Mouse (Mus musculus) G1E (cell line): ENCODE measurements around the gene Phactr3. TPM values are rescaled to one million over a fixed set of nuclear protein-coding genes. Genes with fewer than 3 reads are reported as not detected.

ENCODE experiments used
- ATAC-seq: 2 replicates; pipeline ENCODE4 v1.8.0; 2016; ENCODE audit warnings: mild to moderate bottlenecking; ENCODE audit not compliant: insufficient number of reproducible peaks, poor library complexity, low FRiP score, severe bottlenecking; ENCODE audit errors: extremely low read depth
- DNase-seq: peaks from one replicate; pipeline ENCODE4 v3.0.0; 2012; ENCODE audit warnings: low spot score
- H3K27me3 ChIP-seq: 2 replicates; pipeline ENCODE4 v1.6.1; 2012; ENCODE audit warnings: mild to moderate bottlenecking, low read length, inconsistent platforms; ENCODE audit not compliant: insufficient read depth
- H3K36me3 ChIP-seq: replicated peaks from 2 replicates; pipeline ENCODE3; 2012; ENCODE audit warnings: mild to moderate bottlenecking, inconsistent platforms
- H3K4me1 ChIP-seq: 2 replicates; pipeline ENCODE4 v1.6.1; 2012; ENCODE audit warnings: low read depth, low read length, inconsistent platforms, mixed read lengths; ENCODE audit not compliant: insufficient read depth
- H3K4me3 ChIP-seq: 2 replicates; pipeline ENCODE4 v1.5.1; 2012; ENCODE audit warnings: low read depth, mild to moderate bottlenecking, inconsistent platforms, low read length, moderate library complexity, mixed read lengths
- H3K9me3 ChIP-seq: replicated peaks from 2 replicates; pipeline ENCODE4 v1.6.1; 2012; ENCODE audit warnings: inconsistent platforms
- CTCF ChIP-seq: IDR thresholded peaks from 2 replicates; pipeline ENCODE4 v1.5.1; 2012; ENCODE audit warnings: low read depth, low read length, inconsistent platforms, mixed read lengths
- GATA1 ChIP-seq: IDR thresholded peaks from 2 replicates; pipeline ENCODE4 v1.6.1; 2012; ENCODE audit warnings: borderline replicate concordance, low read length, inconsistent platforms, mixed read lengths
- GATA2 ChIP-seq: IDR thresholded peaks from 2 replicates; pipeline ENCODE4 v1.6.1; 2012; ENCODE audit warnings: low read depth, low read length, inconsistent platforms, borderline replicate concordance
- POLR2AphosphoS5 ChIP-seq: IDR thresholded peaks from 2 replicates; pipeline ENCODE4 v1.6.1; 2012; ENCODE audit warnings: low read depth, low read length, inconsistent platforms; ENCODE audit not compliant: insufficient replicate concordance
- TAL1 ChIP-seq: conservative IDR thresholded peaks from 2 replicates; pipeline ENCODE4 v1.6.1; 2012; ENCODE audit warnings: low read depth, low read length, inconsistent platforms, mixed read lengths
- polyA plus RNA-seq: library from polyadenylated mRNA; stranded (reverse); fragments of >175 nt; gene quantifications from 2 replicates; pipeline ENCODE4 v1.2.3, GENCODE M21; 2012
- total RNA-seq, 2 experiments: library from RNA; stranded (forward) in 1 of 2; stranded (reverse) in 1 of 2; fragments of 200-1000 nt in 1 of 2; fragments of >200 nt in 1 of 2; fragmentation: Nextera tagmentation in 1 of 2; gene quantifications; 2 replicates each; pipeline ENCODE4 v1.2.3; 2014 to 2017

Phactr3 gene
- total and polyA plus RNA-seq, 3 experiments, result 0.05 TPM; not detected in 2

GRCm38 (mm10) chr2:178126041-178126820 is 7.5 kb downstream of the Phactr3 start:
- no peaks in the 10 kb centered on the region for H3K36me3 ChIP-seq
- DNase-seq (no peak), ATAC-seq (no peak)
- no peaks in the 10 kb centered on the region for H3K4me1 ChIP-seq
- TF ChIP-seq GATA1, result no peak
- TF ChIP-seq CTCF, result no peak
- no peak for TF ChIP-seq GATA2
- TF ChIP-seq TAL1, result no peak
- no peak for TF ChIP-seq POLR2AphosphoS5
- H3K9me3 ChIP-seq, result peaks cover 79% of the 10 kb centered on the region
- H3K27me3 ChIP-seq, result no peaks in the 10 kb centered on the region
- H3K4me3 ChIP-seq, result no peak overlapping the region

DNA sequence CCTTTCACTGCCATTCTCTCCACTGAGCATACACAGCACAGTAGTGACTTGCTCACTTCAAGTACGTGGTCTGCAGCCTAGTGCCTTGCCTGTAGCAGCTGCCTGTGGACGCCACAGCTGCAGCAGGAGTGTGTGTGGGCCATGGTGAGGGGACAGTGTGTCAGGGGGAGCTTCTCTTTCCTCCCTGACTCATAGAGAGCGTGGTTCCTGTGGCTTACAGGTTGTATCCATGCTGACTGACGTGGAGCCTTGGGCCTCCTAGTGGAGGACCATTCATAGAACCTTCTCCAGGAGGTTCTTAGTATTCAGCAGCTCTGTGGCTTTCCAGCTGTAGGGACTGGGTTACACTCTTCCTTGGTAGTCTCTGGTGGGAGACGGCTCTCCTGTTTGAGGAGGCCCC is 9.8 kb downstream of the Phactr3 start:
- Histone ChIP-seq H3K4me3 (no peak overlapping the region), H3K4me1 (no peaks in the 10 kb centered on the region), H3K9me3 (peaks cover 84% of the 10 kb centered on the region), H3K36me3 (no peaks in the 10 kb centered on the region), H3K27me3 (no peaks in the 10 kb centered on the region)
- ATAC-seq, result no peak
- no peak for DNase-seq
- TF ChIP-seq POLR2AphosphoS5, result no peak
- TF ChIP-seq TAL1, result no peak
- no peak for TF ChIP-seq GATA2
- TF ChIP-seq CTCF, result no peak

GRCm38 (mm10) chr2:178129161-178129560 is 10.4 kb downstream of the Phactr3 start:
- no peak for TF ChIP-seq TAL1
- TF ChIP-seq GATA2, result no peak
- no peak for TF ChIP-seq GATA1
- no peak for TF ChIP-seq CTCF
- TF ChIP-seq POLR2AphosphoS5, result no peak
- Histone ChIP-seq H3K4me1 (no peaks in the 10 kb centered on the region), H3K36me3 (no peaks in the 10 kb centered on the region), H3K9me3 (peaks cover 83% of the 10 kb centered on the region), H3K27me3 (no peaks in the 10 kb centered on the region), H3K4me3 (no peak overlapping the region)
- DNase-seq, result no peak
- ATAC-seq, result no peak

- no peak overlapping the region for H3K4me3 ChIP-seq
- DNase-seq, result no peak
- no peaks in the 10 kb centered on the region for H3K36me3 ChIP-seq
- H3K27me3 ChIP-seq, result no peaks in the 10 kb centered on the region
- H3K9me3 ChIP-seq, result peaks cover 82% of the 10 kb centered on the region
- no peak for ATAC-seq
- no peaks in the 10 kb centered on the region for H3K4me1 ChIP-seq
- TF ChIP-seq GATA2 (no peak), TAL1 (no peak), POLR2AphosphoS5 (no peak), CTCF (no peak), GATA1 (no peak)
Measured at GRCm38 (mm10) chr2:178129676-178130075, 10.9 kb downstream of the Phactr3 start.

GRCm38 (mm10) chr2:178130536-178130935 is 11.8 kb downstream of the Phactr3 start:
- Histone ChIP-seq H3K36me3 (no peaks in the 10 kb centered on the region), H3K4me3 (no peak overlapping the region), H3K9me3 (peaks cover 81% of the 10 kb centered on the region), H3K27me3 (no peaks in the 10 kb centered on the region), H3K4me1 (no peaks in the 10 kb centered on the region)
- ATAC-seq (no peak), DNase-seq (no peak)
- TF ChIP-seq CTCF (no peak), TAL1 (no peak), POLR2AphosphoS5 (no peak), GATA2 (no peak), GATA1 (no peak)

- no peaks in the 10 kb centered on the region for H3K4me1 ChIP-seq
- DNase-seq (no peak), ATAC-seq (no peak)
- no peak overlapping the region for H3K4me3 ChIP-seq
- TF ChIP-seq TAL1, result no peak
- no peak for TF ChIP-seq GATA1
- no peak for TF ChIP-seq CTCF
- no peaks in the 10 kb centered on the region for H3K27me3 ChIP-seq
- H3K9me3 ChIP-seq, result peaks cover 82% of the 10 kb centered on the region
- H3K36me3 ChIP-seq, result no peaks in the 10 kb centered on the region
Measured at GRCm38 (mm10) chr2:178131011-178131410, 12.2 kb downstream of the Phactr3 start.
